Mouse (Mus musculus): ENCODE measurements around the gene Ube2z.

DNA sequence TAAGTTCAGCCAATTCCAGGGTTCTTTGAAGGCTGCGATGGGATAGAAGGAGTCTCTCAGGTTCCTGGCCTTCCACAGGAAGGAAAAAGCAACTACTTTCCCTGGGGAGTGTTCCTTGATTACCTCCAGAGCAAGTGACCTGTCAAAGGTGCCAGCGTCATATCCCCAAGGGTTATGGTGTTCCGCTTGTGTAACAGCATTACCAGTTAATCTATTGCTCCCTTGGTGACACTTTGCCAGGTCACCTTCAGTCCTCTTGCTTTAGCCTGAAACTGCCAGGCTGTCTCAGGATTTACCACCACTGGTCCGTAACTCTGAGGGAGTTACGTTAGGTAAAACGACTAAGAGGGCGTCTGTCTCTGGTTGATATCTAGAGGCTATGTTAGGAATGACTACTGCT, 5.2 kb upstream of the Ube2z start:
- no peak for TF ChIP-seq CTCF (IDR thresholded peaks at IDR 0.05; ENCODE audit: extremely low read depth, insufficient read depth, insufficient read length, insufficient replicate concordance)
- no peak for TF ChIP-seq POLR2A (IDR thresholded peaks at IDR 0.05; ENCODE audit: low read depth, low read length)
